Mouse (Mus musculus): ENCODE measurements around the gene Ralgps1. TPM values are rescaled to one million over a fixed set of nuclear protein-coding genes. Genes with fewer than 3 reads are reported as not detected.
"Not testable (repeated sequence)": the region's sequence is repeated elsewhere in the genome, so short reads cannot be mapped to it uniquely, and the experiment has no call there.

The Ralgps1 gene
- total RNA-seq, 2 experiments from 2014 or later, result 6.6 to 7.3 TPM

- DNase-seq, result no peak
Observed at GRCm38 (mm10) chr2:33215177-33215699, 156.0 kb downstream of the Ralgps1 start.

- not testable (repeated sequence) for DNase-seq
Observed at GRCm38 (mm10) chr2:33211263-33211662, 160.0 kb downstream of the Ralgps1 start.

GRCm38 (mm10) chr2:33210841-33211240 lies 160.4 kb downstream of the Ralgps1 start:
- no peak for DNase-seq

- DNase-seq, result no peak
Observed at GRCm38 (mm10) chr2:33208134-33208533, 163.2 kb downstream of the Ralgps1 start.

DNA sequence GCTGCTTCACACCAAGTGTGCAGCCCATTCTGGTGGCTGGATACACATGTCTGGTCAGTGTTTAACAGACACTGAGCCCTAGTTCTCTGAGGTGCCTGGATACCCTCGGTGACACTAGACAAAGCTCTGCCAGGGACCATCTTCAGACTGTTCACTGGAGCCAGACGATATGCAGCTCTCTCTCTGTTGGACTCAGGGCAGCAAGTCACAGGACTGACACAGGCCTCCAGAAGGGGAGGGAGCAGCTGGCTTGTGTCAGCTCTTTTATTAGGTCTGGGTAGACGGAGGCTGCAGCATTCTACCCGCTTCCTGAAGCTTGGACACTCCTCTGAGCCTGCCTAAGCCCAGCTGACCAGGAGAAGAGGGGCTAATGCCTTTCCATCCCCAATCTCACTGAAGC lies 164.2 kb downstream of the Ralgps1 start:
- DNase-seq, result peak; percentile 73 to 83

GRCm38 (mm10) chr2:33205939-33206525 lies 165.3 kb downstream of the Ralgps1 start:
- DNase-seq, result no peak

- DNase-seq, result peak in 1 of 2 experiments; percentile 66
Observed at GRCm38 (mm10) chr2:33204980-33205379, 166.3 kb downstream of the Ralgps1 start.

DNA sequence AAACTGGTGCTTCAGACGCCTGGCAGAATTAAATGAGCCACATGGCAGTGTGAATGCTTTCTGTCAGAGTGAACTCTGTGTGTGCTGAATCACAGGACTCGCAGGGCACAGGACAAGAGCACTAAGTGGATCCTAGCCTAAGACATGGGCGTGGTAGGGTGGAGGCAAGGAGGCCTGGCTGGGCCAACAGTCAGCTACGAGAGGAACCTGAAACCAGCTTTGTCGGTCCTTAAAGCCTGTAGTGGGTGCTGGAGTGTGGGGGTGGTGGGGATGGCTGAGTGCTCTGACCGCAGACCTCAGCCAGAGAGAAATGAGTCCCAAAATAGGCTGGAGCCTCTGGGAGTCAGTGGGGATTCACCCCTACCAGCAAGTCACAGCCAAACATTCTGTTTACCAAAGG lies 168.0 kb downstream of the Ralgps1 start:
- DNase-seq, result peak in 1 of 2 experiments; percentile 37

DNA sequence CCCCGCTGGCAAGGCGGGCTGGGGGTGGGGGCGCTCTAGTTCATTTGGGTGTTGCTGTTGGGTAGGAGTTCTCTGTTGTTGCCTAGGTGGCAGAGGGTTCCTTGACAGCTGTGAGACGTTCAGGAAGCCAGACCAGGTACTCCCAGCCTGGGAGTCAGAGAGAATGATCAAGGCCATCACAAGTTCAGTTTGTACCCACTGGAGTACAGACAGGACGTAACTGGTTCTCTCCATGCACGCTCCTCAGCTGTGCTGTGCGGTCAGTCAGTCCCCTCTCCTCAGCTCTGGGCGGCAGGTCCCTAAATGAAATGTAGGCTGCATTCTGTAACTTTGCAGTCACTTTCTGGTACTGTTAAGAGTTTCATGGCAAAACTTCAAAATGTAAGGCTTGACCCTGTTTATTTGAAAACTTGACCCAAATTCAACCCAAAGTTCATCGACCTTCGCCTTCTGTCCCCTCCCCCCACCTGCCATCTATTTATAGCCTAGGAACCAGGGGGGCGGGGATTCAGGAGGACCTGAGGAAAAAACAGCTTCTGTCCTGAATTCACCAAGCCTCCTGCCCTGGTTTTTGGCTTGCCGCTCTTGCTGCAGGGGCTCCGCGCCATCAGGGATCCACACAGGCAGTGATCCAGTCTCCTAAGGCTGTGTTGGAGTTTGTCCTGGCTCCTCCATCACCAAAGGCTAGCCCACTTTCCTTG lies 170.8 kb downstream of the Ralgps1 start:
- no peak for DNase-seq

DNA sequence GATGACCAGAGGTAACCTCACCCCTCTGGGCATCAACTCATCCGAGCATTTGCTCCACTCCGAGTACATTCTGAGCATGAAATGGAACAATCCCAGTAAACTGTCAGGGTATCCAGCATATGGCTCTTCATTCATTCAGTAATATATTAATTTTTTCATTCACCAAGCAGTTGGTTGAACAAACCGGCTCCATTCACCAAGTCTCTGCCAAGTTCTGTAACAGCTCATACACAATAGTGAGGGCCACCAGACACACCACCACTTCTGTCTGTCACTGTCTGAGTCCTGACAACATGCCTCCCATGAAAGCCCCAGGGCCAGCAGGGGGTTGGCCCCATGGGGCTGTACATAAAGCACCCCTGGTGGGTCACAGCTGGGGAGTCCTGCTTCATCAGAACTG lies 181.3 kb downstream of the Ralgps1 start:
- no peak for DNase-seq

DNA sequence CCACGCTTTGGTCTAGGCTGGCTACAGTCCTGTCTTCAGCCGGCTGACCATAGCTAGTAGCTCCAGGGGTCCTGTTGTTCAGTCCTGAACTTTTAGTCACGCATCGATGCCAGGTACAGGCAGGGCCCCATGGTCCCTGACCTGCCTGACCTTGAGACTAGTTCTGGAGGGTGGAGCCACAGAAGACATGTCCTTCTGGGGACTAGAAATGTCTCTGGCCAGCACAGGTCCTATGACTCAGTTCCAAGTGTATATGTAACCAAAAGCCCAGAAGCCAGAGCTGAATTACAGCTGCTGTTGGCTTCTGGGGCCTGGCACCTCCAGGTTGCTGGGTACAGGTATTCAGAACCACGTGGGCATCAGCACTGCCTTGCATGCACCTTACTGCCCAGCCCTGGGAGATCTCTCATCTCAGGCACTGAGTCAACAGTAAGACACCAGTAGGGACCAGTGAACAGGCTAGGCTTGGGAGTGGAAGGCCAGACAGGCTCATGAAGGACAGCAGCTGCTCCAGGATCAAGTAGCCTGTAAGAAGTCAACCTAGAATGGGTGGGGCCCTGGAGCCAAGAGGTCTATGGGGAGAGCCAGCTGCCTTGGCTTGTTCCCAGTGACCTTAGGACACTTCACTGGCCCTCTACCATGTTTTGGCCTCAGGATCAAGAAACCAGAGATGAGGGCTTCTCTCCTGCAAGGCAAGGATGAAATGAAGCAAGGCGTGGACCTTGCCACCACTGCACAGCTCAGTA lies 182.2 kb downstream of the Ralgps1 start:
- peak in 1 of 2 experiments; percentile 34 for DNase-seq

DNA sequence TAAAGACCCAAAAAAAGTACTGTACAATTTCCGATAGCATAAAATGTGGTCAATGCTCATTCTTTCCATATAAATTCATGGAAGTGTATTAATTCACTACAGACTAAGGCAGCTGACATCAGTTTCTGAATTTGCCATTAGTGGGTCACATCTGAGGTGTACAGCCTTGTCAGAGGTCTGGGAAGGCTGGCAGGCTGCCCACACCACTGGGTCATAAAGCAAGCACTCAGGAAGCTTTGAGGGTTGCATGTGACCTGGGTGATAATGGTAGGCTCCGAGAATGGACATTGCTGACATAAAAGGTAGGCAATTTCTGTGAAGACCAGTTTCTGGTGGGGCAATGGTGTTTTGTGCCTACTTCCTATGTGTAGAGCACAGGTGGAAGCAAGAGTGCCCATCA lies 183.4 kb downstream of the Ralgps1 start:
- peak in 1 of 2 experiments; percentile 35 for DNase-seq

DNA sequence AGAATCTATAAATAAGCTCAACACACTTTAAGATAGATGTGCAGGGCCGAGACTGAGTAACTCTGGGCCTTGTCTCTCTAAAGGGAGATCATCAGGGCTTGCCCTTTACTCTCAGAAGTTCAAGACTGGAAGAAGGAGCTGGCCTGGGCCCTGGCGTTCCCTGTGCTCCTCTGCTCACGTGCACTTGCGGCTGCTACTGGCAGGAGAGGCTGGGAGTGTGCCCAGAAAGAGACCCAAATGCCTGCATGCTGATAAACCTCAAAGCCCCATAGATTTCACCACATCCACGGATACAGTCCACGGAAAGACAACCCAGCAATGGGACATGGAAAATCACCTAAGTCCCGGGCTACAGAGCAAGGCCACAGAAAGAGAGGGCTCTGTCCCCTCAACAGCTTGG lies 184.8 kb downstream of the Ralgps1 start:
- peak; percentile 56 to 65 for DNase-seq

DNA sequence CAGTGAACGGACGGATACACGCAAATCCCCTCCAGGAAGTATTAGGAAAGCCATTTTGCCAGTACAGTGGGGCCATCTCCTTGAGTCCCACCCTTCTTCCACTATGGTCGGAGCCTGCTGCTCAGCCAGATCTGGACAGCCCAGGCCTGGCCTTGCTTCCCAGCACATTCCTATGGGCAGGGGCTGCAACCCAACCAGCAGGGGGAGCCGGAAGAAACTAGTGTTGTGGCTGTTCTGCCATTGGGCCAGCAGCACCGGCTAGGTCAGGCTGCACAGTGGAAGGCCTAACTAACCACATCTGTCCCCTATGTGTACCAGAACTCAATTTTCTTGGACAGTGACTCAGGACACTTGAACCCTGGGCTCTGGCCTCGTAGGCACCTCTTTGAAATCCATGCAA lies 186.0 kb downstream of the Ralgps1 start:
- DNase-seq, result peak in 1 of 2 experiments; percentile 63

- peak; percentile 84 to 88 for DNase-seq
Observed at GRCm38 (mm10) chr2:33184641-33185040, 186.6 kb downstream of the Ralgps1 start.

DNA sequence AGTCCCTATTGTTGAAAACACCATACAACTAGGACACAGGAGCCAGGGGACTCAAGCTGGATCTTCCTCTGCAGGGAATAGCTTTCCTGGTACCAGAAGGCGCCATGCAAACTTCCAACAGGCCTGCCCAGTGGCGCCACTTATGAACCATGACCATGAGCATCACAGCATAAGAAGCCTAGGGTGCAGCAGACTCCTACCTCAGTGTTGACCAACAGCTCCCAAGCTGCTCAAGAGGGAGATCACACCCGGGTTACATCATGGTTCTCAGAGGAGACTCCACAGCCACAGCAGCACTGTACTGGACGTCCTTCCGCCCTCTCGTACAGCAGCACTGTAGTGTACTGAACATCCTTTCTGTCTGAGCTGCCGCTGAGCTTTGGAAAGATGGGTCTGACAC lies 188.0 kb downstream of the Ralgps1 start:
- no peak for DNase-seq

DNA sequence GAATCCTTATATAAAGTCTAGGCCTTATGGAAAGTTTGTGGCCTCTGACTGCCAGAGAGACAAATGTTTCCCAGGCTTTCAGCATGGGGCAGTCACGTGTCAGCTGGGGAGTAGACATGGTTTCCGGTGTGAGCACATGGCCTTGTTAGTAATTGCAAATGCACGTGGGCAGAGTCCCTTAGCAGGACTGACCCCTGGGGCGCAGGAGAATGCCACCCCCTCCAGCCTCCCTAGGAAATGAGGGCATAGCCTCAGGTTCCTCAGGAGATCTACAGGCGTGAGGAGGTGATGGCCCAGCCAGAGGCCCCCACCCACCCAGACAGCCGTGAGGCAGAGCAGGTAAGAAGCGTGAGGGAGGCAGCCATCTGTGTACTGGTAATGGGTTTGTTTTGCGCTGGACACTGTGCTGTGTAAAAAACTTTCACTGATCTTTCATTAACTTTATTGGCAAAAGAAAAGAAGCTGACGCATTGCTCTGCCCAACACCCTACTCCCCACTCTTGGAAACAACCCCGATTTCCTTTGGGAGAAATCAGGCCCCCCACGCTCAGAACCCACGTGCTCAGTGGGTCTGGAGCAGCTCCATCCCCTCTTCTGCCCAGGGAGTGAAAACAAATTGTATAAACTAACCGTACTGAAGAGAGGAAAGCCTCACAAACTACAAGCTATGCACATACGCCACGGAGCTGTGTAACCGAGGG lies 191.2 kb downstream of the Ralgps1 start:
- peak; percentile 60 to 76 for DNase-seq

DNA sequence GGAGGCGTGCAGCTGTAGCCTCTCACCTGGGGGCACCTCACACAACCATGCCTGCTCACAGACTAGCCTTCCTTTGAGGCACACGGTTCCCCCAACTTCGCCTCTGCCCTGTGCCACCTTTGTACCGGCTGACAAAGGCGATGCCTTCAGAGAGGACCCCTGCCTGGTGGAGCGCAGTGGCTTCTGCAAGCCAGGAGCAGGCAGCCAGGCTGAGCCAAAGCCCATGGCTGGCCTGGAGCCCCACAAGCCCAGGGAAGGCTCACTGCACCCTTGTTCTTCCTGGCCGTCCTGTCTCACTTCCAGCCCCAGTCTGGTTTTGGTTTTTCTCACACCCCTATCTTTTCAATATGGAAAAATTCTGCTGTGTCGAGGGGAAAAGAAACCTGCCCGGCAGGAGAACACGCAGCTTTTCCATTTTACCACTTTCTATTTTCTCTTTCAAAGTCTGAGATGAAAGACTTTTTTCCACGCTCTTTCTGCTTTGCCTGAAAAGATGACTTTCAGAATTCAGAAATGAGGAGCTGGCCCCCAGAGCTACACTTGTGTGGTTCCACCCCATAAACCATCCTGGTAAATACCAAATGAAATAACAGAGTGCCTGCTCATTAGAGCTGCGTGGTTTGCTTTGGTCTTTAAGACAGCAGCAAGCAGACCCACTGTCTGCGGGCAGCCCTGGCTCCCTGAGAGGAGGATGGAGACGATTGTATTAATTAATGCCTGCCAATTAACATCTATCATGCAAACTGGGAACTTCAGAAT lies 191.9 kb downstream of the Ralgps1 start:
- DNase-seq, result no peak

DNA sequence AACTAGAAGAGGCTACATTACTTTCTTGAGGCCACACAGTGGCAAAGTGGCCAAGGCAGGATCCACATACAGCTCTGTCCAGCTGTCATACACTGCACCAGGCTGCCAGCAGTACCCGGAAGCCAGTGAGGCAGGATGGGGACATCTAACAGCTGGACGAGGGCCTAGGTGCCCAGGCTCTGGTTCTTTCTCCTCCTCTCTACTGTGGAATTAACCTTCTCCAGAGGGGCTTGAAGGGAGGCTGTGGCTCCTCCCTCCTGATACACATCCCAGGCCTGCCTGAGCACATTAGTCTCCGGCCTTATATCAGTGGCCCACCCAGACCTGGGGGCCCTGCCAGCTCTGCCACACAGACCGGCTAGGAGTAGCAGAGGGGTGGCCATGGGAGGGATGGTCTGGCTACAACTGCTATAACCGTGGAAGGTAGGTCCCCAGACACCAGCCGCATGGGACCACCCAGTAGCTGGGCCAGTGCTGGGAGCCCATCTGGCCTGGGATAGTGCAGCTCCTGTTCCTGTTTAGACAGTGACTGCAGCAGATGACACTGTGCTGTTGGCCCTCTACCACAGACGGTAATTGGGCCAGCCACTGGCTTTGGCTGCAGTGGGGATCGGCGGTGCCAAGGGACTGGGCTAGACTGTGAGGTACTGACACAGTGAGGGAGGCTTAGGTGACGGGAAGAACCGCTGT lies 192.9 kb downstream of the Ralgps1 start:
- DNase-seq, result peak in 1 of 2 experiments; percentile 60

GRCm38 (mm10) chr2:33177443-33178242 lies 193.6 kb downstream of the Ralgps1 start:
- peak; percentile 63 to 71 for DNase-seq
